Comparison of ENCODE assay signal across 9 mouse cellular contexts in the genomic region with DNA sequence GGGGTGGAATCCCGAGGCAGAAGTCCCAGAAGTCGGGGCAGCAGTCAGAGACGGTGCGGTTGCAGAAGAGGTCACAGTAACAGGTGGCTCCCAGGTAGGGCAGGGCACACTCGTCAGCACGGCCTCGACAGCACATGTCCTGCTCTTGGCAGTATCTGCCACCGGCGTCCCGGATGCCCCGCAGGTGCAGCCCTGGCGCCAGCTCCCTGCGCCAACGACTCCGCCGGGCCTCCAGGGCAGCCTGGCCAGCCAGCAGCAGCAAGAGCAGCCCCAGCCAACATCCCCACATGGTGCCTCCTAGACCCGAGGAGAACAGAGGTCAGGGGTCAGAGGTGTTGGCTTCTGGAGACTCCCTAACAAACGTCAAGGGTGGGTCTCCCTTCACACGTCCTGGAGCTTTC. TPM values are rescaled to one million over a fixed set of nuclear protein-coding genes. Genes with fewer than 3 reads are reported as not detected.
A peak's percentile ranks its signal among the peaks of the same experiment; 100 is the strongest.
DNase-seq lines count a peak whose midpoint lies in the region; ATAC-seq and TF ChIP-seq lines count a peak whose summit lies in the region.
"Had no signal": no experiment of that assay in that cellular context is flagged by ENCODE, and none has a peak within 500 bp of the region (broad histone marks: within the 10 kb centered on the region; RNA-seq: fewer than 3 reads in every experiment).

No protein-coding gene starts in this region.

- no peaks in the 10 kb centered on the region for H3K36me3 ChIP-seq in lung, embryonic 14.5 days (ENCODE audit: insufficient read depth)
- H3K36me3 ChIP-seq in embryonic facial prominence, embryonic 10.5 days (replicated peaks) = no peaks in the 10 kb centered on the region
- no peaks in the 10 kb centered on the region for H3K36me3 ChIP-seq in kidney, adult 2 months (ENCODE audit: control insufficient read depth, insufficient read depth, low read length)
- no peaks in the 10 kb centered on the region for H3K36me3 ChIP-seq in neural tube, embryonic 13.5 days
- no peaks in the 10 kb centered on the region for H3K36me3 ChIP-seq in forebrain, postnatal 0 days (ENCODE audit: insufficient read depth)

- TF ChIP-seq POLR2A in kidney, adult 2 months (IDR thresholded peaks at IDR 0.05; ENCODE audit: low read depth, low read length) = no peak

- peak overlapping the region; percentile 59 for H3K4me2 ChIP-seq in lung, embryonic 14.5 days
- peak overlapping the region; percentile 41; the same call in 1 of the 2 replicates for H3K4me2 ChIP-seq in neural tube, embryonic 13.5 days
- no peak overlapping the region for H3K4me2 ChIP-seq in forebrain, postnatal 0 days (ENCODE audit: low read depth)

- no peak for ATAC-seq in lung, embryonic 14.5 days (ENCODE audit: insufficient read depth)
- no peak for ATAC-seq in neural tube, embryonic 13.5 days (ENCODE audit: low read depth)
- no peak for ATAC-seq in forebrain, postnatal 0 days

- H3K9me3 ChIP-seq in lung, embryonic 14.5 days (ENCODE audit: low read depth, low read length) = no peaks in the 10 kb centered on the region
- H3K9me3 ChIP-seq in embryonic facial prominence, embryonic 10.5 days = no peaks in the 10 kb centered on the region
- H3K9me3 ChIP-seq in neural tube, embryonic 13.5 days = no peaks in the 10 kb centered on the region
- H3K9me3 ChIP-seq in forebrain, postnatal 0 days (ENCODE audit: low read length) = no peaks in the 10 kb centered on the region

- WGBS in lung, embryonic 14.5 days = 31% methylated on average over 19 of the region's 19 CpGs
- WGBS in embryonic facial prominence, embryonic 10.5 days = 34% methylated on average over 19 of the region's 19 CpGs
- 26% methylated on average over 19 of the region's 19 CpGs for WGBS in kidney, adult 2 months
- WGBS in neural tube, embryonic 13.5 days = 48% methylated on average over 19 of the region's 19 CpGs
- 52% methylated on average over 19 of the region's 19 CpGs for WGBS in forebrain, postnatal 0 days

- peaks cover 39% of the 10 kb centered on the region; the same call in 1 of the 2 replicates for H3K4me1 ChIP-seq in lung, embryonic 14.5 days (ENCODE audit: insufficient read depth)
- peaks cover 76% of the 10 kb centered on the region for H3K4me1 ChIP-seq in embryonic facial prominence, embryonic 10.5 days
- peaks cover 51% of the 10 kb centered on the region for H3K4me1 ChIP-seq in kidney, adult 2 months (ENCODE audit: control insufficient read depth, insufficient read depth, low read length)
- H3K4me1 ChIP-seq in neural tube, embryonic 13.5 days (replicated peaks) = peaks cover 30% of the 10 kb centered on the region
- no peaks in the 10 kb centered on the region for H3K4me1 ChIP-seq in forebrain, postnatal 0 days (ENCODE audit: insufficient read depth)

- peak overlapping the region; percentile 28 for H3K4me3 ChIP-seq in lung, embryonic 14.5 days (ENCODE audit: low read depth, low read length)
- H3K4me3 ChIP-seq in embryonic facial prominence, embryonic 10.5 days = peak overlapping the region; percentile 48
- peak overlapping the region; percentile 71 for H3K4me3 ChIP-seq in kidney, adult 2 months (ENCODE audit: insufficient read depth, low read depth, low read length)
- no peak overlapping the region for H3K4me3 ChIP-seq in neural tube, embryonic 13.5 days
- H3K4me3 ChIP-seq in forebrain, postnatal 0 days (ENCODE audit: low read depth, low read length) = no peak overlapping the region

- H3K27ac ChIP-seq in lung, embryonic 14.5 days (ENCODE audit: low read depth) = peak overlapping the region; percentile 51; the same call in 1 of the 2 replicates
- peak overlapping the region; percentile 73 for H3K27ac ChIP-seq in embryonic facial prominence, embryonic 10.5 days (replicated peaks)
- peak overlapping the region; percentile 92 for H3K27ac ChIP-seq in kidney, adult 2 months (ENCODE audit: insufficient read depth, low read depth, low read length)
- no peak overlapping the region for H3K27ac ChIP-seq in neural tube, embryonic 13.5 days (replicated peaks)
- H3K27ac ChIP-seq in forebrain, postnatal 0 days (ENCODE audit: low read depth, low read length) = no peak overlapping the region

- H3K27me3 ChIP-seq in lung, embryonic 14.5 days (ENCODE audit: insufficient read depth, low read length) = peaks cover 8% of the 10 kb centered on the region; the same call in 1 of the 2 replicates
- H3K27me3 ChIP-seq in embryonic facial prominence, embryonic 10.5 days (replicated peaks; ENCODE audit: low read depth, poor library complexity, severe bottlenecking) = peaks cover 56% of the 10 kb centered on the region
- no peaks in the 10 kb centered on the region for H3K27me3 ChIP-seq in kidney, adult 2 months (replicated peaks; ENCODE audit: control insufficient read depth, insufficient read depth, low read length)
- peaks cover 38% of the 10 kb centered on the region for H3K27me3 ChIP-seq in neural tube, embryonic 13.5 days
- H3K27me3 ChIP-seq in forebrain, postnatal 0 days (ENCODE audit: insufficient read depth, low read length) = peaks cover 16% of the 10 kb centered on the region

- peak overlapping the region; percentile 27 for H3K9ac ChIP-seq in lung, embryonic 14.5 days
- H3K9ac ChIP-seq in neural tube, embryonic 13.5 days = no peak overlapping the region
- H3K9ac ChIP-seq in forebrain, postnatal 0 days = no peak overlapping the region

- no peak for TF ChIP-seq CTCF in lung, embryonic 14.5 days (IDR thresholded peaks at IDR 0.05; ENCODE audit: low read depth)
- TF ChIP-seq CTCF in kidney, adult 2 months (conservative IDR thresholded peaks at IDR 0.05; ENCODE audit: insufficient read depth, insufficient read length, low read depth, low read length) = no peak
- TF ChIP-seq CTCF in forebrain, postnatal 0 days (IDR thresholded peaks at IDR 0.05; ENCODE audit: low read depth) = no peak

- no peak for DNase-seq in lung, embryonic 14.5 days
- DNase-seq in lung, postnatal 14 days = no peak
- no peak for DNase-seq in embryonic facial prominence, embryonic 10.5 days (ENCODE audit: low spot score)
- DNase-seq in kidney, adult 2 months = peak; percentile 59
- no peak for DNase-seq in retina, embryonic 14.5 days (ENCODE audit: low spot score)
- no peak for DNase-seq in forebrain, postnatal 0 days
- DNase-seq in layer of hippocampus, adult 18-20 months (ENCODE audit: low spot score in 2 of 2) = no peak

RNA-seq across cellular contexts. Expression of a gene that starts 1.0 kb away (rescaled TPM):
- 29.6 and 30.3 TPM in 2 replicates for polyA plus RNA-seq in lung, embryonic 14.5 days (2014; fragmentation: Nextera tagmentation; extraction: Ambion mirVana)
- 10.7 and 12.3 TPM in 2 replicates for polyA plus RNA-seq in embryonic facial prominence, embryonic 10.5 days (2016; fragmentation: Nextera tagmentation; extraction: Ambion mirVana)
- 118 and 133 TPM in 2 replicates for polyA plus RNA-seq in kidney, adult 2 months (2012; rRNA removed)
- polyA plus RNA-seq in neural tube, embryonic 13.5 days (2015; fragmentation: Nextera tagmentation; extraction: Ambion mirVana) = 4.2 and 6.7 TPM in 2 replicates
- total RNA-seq in forebrain, postnatal 0 days (2014; rRNA removed) = 3.5 and 6.7 TPM in 2 replicates
- 3.5 and 4.5 TPM in 2 replicates for polyA plus RNA-seq in forebrain, postnatal 0 days (2015; fragmentation: Nextera tagmentation; extraction: Ambion mirVana)
- total RNA-seq in layer of hippocampus, adult 18-20 months (2021) = 10 to 100 TPM; 12.5 to 15.9 TPM

RNA-seq across cellular contexts. Expression of a gene that starts 34.8 kb away (rescaled TPM):
- polyA plus RNA-seq in lung, embryonic 14.5 days (2014; fragmentation: Nextera tagmentation; extraction: Ambion mirVana) = 0.14 and 0.39 TPM in 2 replicates
- polyA plus RNA-seq in embryonic facial prominence, embryonic 10.5 days (2016; fragmentation: Nextera tagmentation; extraction: Ambion mirVana) = 0.21 and 0.41 TPM in 2 replicates
- 0.54 and 0.56 TPM in 2 replicates for polyA plus RNA-seq in kidney, adult 2 months (2012; rRNA removed)
- 0.39 and 0.71 TPM in 2 replicates for polyA plus RNA-seq in neural tube, embryonic 13.5 days (2015; fragmentation: Nextera tagmentation; extraction: Ambion mirVana)
- total RNA-seq in forebrain, postnatal 0 days (2014; rRNA removed) = 2.4 and 5.0 TPM in 2 replicates
- 1.6 and 2.5 TPM in 2 replicates for polyA plus RNA-seq in forebrain, postnatal 0 days (2015; fragmentation: Nextera tagmentation; extraction: Ambion mirVana)
- total RNA-seq in layer of hippocampus, adult 18-20 months (2021) = 1 to 10 TPM; 1.6 to 2.3 TPM

RNA-seq across cellular contexts. Expression of a gene that starts 48.3 kb away (rescaled TPM):
- not detected in 2 replicates for polyA plus RNA-seq in lung, embryonic 14.5 days (2014; fragmentation: Nextera tagmentation; extraction: Ambion mirVana)
- polyA plus RNA-seq in embryonic facial prominence, embryonic 10.5 days (2016; fragmentation: Nextera tagmentation; extraction: Ambion mirVana) = not detected in 2 replicates
- polyA plus RNA-seq in kidney, adult 2 months (2012; rRNA removed) = 64.7 and 89.1 TPM in 2 replicates
- polyA plus RNA-seq in neural tube, embryonic 13.5 days (2015; fragmentation: Nextera tagmentation; extraction: Ambion mirVana) = not detected in 2 replicates
- 0.08 TPM in 1 of 2 replicates, not detected in the other for total RNA-seq in forebrain, postnatal 0 days (2014; rRNA removed)
- 0.08 and 0.28 TPM in 2 replicates for polyA plus RNA-seq in forebrain, postnatal 0 days (2015; fragmentation: Nextera tagmentation; extraction: Ambion mirVana)
- total RNA-seq in layer of hippocampus, adult 18-20 months (2021) = not detected
- polyA plus RNA-seq: large intestine, adult 2 months had no signal

Comparison
In these comparisons a context has a peak if more than half of its experiments do, and no peak if none do; other contexts are left out.
1. H3K27ac ChIP-seq: peak in lung, embryonic 14.5 days (single experiment), embryonic facial prominence, embryonic 10.5 days (single experiment) and kidney, adult 2 months (single experiment); none in neural tube, embryonic 13.5 days (single experiment) and forebrain, postnatal 0 days (single experiment).
2. H3K4me3 ChIP-seq: peak in lung, embryonic 14.5 days (single experiment), embryonic facial prominence, embryonic 10.5 days (single experiment) and kidney, adult 2 months (single experiment); none in neural tube, embryonic 13.5 days (single experiment) and forebrain, postnatal 0 days (single experiment).
3. RNA of a gene that starts 48.3 kb away (polyA plus RNA-seq): 64.7 to 89.1 TPM in kidney, adult 2 months; 0.08 to 0.28 TPM in forebrain, postnatal 0 days, not detected in embryonic facial prominence, embryonic 10.5 days, not detected in lung, embryonic 14.5 days and not detected in neural tube, embryonic 13.5 days; every median in the first group is over 10 times any median in the second.